Comparison of ENCODE assay signal across 12 mouse cellular contexts in genomic region chr7:129790590-129791449, GRCm38 (mm10).
DNase-seq lines count a peak whose midpoint lies in the region; ATAC-seq and TF ChIP-seq lines count a peak whose summit lies in the region.
"Had no signal": no experiment of that assay in that cellular context is flagged by ENCODE, and none has a peak within 500 bp of the region (broad histone marks: within the 10 kb centered on the region; RNA-seq: fewer than 3 reads in every experiment).

No protein-coding gene starts in this region.

- ATAC-seq in forebrain, embryonic 14.5 days: no peak
- ATAC-seq in limb, embryonic 14.5 days (ENCODE audit: low FRiP score, low read depth): no peak
- peak; percentile 68; the same call in 1 of the 2 replicates for ATAC-seq in stomach, embryonic 16.5 days (ENCODE audit: insufficient read depth, low FRiP score)
- ATAC-seq: intestine, postnatal 0 days; Patski had no signal

- TF ChIP-seq POLR2A in limb, embryonic 14.5 days (IDR thresholded peaks at IDR 0.05; ENCODE audit: borderline replicate concordance, extremely low read depth, insufficient read depth, insufficient read length): no peak

- H3K27ac ChIP-seq in forebrain, embryonic 14.5 days (ENCODE audit: low read depth, low read length): no peak overlapping the region
- no peak overlapping the region for H3K27ac ChIP-seq in forebrain, embryonic 10.5 days
- H3K27ac ChIP-seq in limb, embryonic 14.5 days (replicated peaks; ENCODE audit: low read depth, low read length): peak overlapping the region; percentile 16; the same call in 1 of the 2 replicates
- no peak overlapping the region for H3K27ac ChIP-seq in limb, embryonic 10.5 days
- peak overlapping the region; percentile 82 for H3K27ac ChIP-seq in stomach, embryonic 16.5 days (ENCODE audit: low read length)
- H3K27ac ChIP-seq: neural tube, embryonic 12.5 days had no signal

- WGBS in forebrain, embryonic 14.5 days: 68% methylated on average over 6 of the region's 6 CpGs
- WGBS in forebrain, embryonic 10.5 days: 71% methylated on average over 6 of the region's 6 CpGs
- 58% methylated on average over 6 of the region's 6 CpGs for WGBS in limb, embryonic 14.5 days
- 52% methylated on average over 6 of the region's 6 CpGs for WGBS in limb, embryonic 10.5 days
- 56% methylated on average over 6 of the region's 6 CpGs for WGBS in stomach, embryonic 16.5 days

- H3K4me3 ChIP-seq in forebrain, embryonic 14.5 days (ENCODE audit: low read depth, low read length): no peak overlapping the region
- H3K4me3 ChIP-seq in forebrain, embryonic 10.5 days: no peak overlapping the region
- H3K4me3 ChIP-seq in limb, embryonic 14.5 days (replicated peaks; ENCODE audit: low read length): no peak overlapping the region
- H3K4me3 ChIP-seq in limb, embryonic 10.5 days: no peak overlapping the region
- H3K4me3 ChIP-seq in stomach, embryonic 16.5 days (replicated peaks; ENCODE audit: low read length): no peak overlapping the region
- H3K4me3 ChIP-seq: megakaryocyte, embryonic 14.5 days; neural tube, embryonic 12.5 days had no signal

- no peaks in the 10 kb centered on the region for H3K36me3 ChIP-seq in forebrain, embryonic 14.5 days (ENCODE audit: control insufficient read depth, insufficient read depth, low read length)
- H3K36me3 ChIP-seq in forebrain, embryonic 10.5 days (replicated peaks): no peaks in the 10 kb centered on the region
- no peaks in the 10 kb centered on the region for H3K36me3 ChIP-seq in limb, embryonic 14.5 days (ENCODE audit: control insufficient read depth, insufficient read depth, low read length)
- no peaks in the 10 kb centered on the region for H3K36me3 ChIP-seq in limb, embryonic 10.5 days
- no peaks in the 10 kb centered on the region for H3K36me3 ChIP-seq in stomach, embryonic 16.5 days (ENCODE audit: control insufficient read depth, insufficient read depth, low read length)
- H3K36me3 ChIP-seq: neural tube, embryonic 12.5 days had no signal

- intact Hi-C loops in heart, postnatal 10 days (cut with DNase I): no loop called here

- no peaks in the 10 kb centered on the region for H3K9me3 ChIP-seq in forebrain, embryonic 14.5 days (replicated peaks; ENCODE audit: control insufficient read depth, low read length)
- no peaks in the 10 kb centered on the region for H3K9me3 ChIP-seq in forebrain, embryonic 10.5 days
- no peaks in the 10 kb centered on the region for H3K9me3 ChIP-seq in limb, embryonic 14.5 days (ENCODE audit: control insufficient read depth, low read length)
- no peaks in the 10 kb centered on the region for H3K9me3 ChIP-seq in limb, embryonic 10.5 days (replicated peaks)
- H3K9me3 ChIP-seq in stomach, embryonic 16.5 days (replicated peaks; ENCODE audit: control insufficient read depth, low read length): no peaks in the 10 kb centered on the region
- H3K9me3 ChIP-seq: neural tube, embryonic 12.5 days had no signal

- H3K4me2 ChIP-seq in forebrain, embryonic 14.5 days (ENCODE audit: low read length): no peak overlapping the region
- H3K4me2 ChIP-seq in limb, embryonic 14.5 days (replicated peaks; ENCODE audit: low read depth, low read length, severe bottlenecking): no peak overlapping the region
- H3K4me2 ChIP-seq in stomach, embryonic 16.5 days (ENCODE audit: low read depth, low read length): no peak overlapping the region
- H3K4me2 ChIP-seq: neural tube, embryonic 12.5 days had no signal

- H3K27me3 ChIP-seq in forebrain, embryonic 14.5 days (replicated peaks; ENCODE audit: control insufficient read depth, insufficient read depth, low read length): no peaks in the 10 kb centered on the region
- H3K27me3 ChIP-seq in forebrain, embryonic 10.5 days (ENCODE audit: poor library complexity, severe bottlenecking): 0 out of 2 replicates have a peak, but pooled peaks cover 6% of the 10 kb centered on the region
- H3K27me3 ChIP-seq in limb, embryonic 14.5 days (ENCODE audit: control insufficient read depth, insufficient read depth, low read length): no peaks in the 10 kb centered on the region
- peaks cover 62% of the 10 kb centered on the region for H3K27me3 ChIP-seq in limb, embryonic 10.5 days (ENCODE audit: low read depth, poor library complexity, severe bottlenecking)
- H3K27me3 ChIP-seq in stomach, embryonic 16.5 days (ENCODE audit: control insufficient read depth, insufficient read depth, low read length): no peaks in the 10 kb centered on the region
- H3K27me3 ChIP-seq: megakaryocyte, embryonic 14.5 days; neural tube, embryonic 12.5 days; Patski had no signal

- DNase-seq in forebrain, embryonic 14.5 days (ENCODE audit: low spot score): peak; percentile 50
- DNase-seq in forebrain, embryonic 10.5 days (ENCODE audit: extremely low spot score, low spot score): no peak
- no peak for DNase-seq in limb, embryonic 14.5 days (ENCODE audit: low spot score)
- DNase-seq in limb, embryonic 10.5 days (ENCODE audit: low spot score): no peak
- peak; percentile 41 to 45 for DNase-seq in heart, postnatal 10 days
- no peak for DNase-seq in ovary, adult 18-20 months (ENCODE audit: low spot score)
- no peak for DNase-seq in frontal cortex, postnatal 10 days (ENCODE audit: low spot score in 2 of 2)

- peaks cover 7% of the 10 kb centered on the region; the same call in 1 of the 2 replicates for H3K4me1 ChIP-seq in forebrain, embryonic 14.5 days (ENCODE audit: control insufficient read depth, insufficient read depth, low read length)
- peaks cover 13% of the 10 kb centered on the region for H3K4me1 ChIP-seq in forebrain, embryonic 10.5 days
- peaks cover 23% of the 10 kb centered on the region for H3K4me1 ChIP-seq in limb, embryonic 14.5 days (ENCODE audit: control insufficient read depth, insufficient read depth, low read length)
- peaks cover 19% of the 10 kb centered on the region for H3K4me1 ChIP-seq in limb, embryonic 10.5 days
- H3K4me1 ChIP-seq in stomach, embryonic 16.5 days (ENCODE audit: control insufficient read depth, insufficient read depth, low read length): peaks cover 20% of the 10 kb centered on the region; the same call in 1 of the 2 replicates
- H3K4me1 ChIP-seq: megakaryocyte, embryonic 14.5 days had no signal

- no peak overlapping the region for H3K9ac ChIP-seq in forebrain, embryonic 14.5 days (ENCODE audit: low read length)
- no peak overlapping the region for H3K9ac ChIP-seq in limb, embryonic 14.5 days (ENCODE audit: low read depth, low read length, severe bottlenecking)
- H3K9ac ChIP-seq in stomach, embryonic 16.5 days (ENCODE audit: low read length): no peak overlapping the region
- H3K9ac ChIP-seq: neural tube, embryonic 12.5 days had no signal

Comparison
In these comparisons a context has a peak if more than half of its experiments do, and no peak if none do; other contexts are left out.
1. DNase-seq: peak in forebrain, embryonic 14.5 days (single experiment) and heart, postnatal 10 days (2 of 2); none in forebrain, embryonic 10.5 days (single experiment), limb, embryonic 14.5 days (single experiment), limb, embryonic 10.5 days (single experiment), ovary, adult 18-20 months (single experiment) and frontal cortex, postnatal 10 days (0 of 2).
2. H3K27ac ChIP-seq: peak in limb, embryonic 14.5 days (single experiment) and stomach, embryonic 16.5 days (single experiment); none in forebrain, embryonic 14.5 days (single experiment), forebrain, embryonic 10.5 days (single experiment) and limb, embryonic 10.5 days (single experiment).